Mouse (Mus musculus): ENCODE measurements at regions not wholly inside any gene's neighbourhood (a gene's known extent, or its start where the extent isn't known, plus 50 kb on each side); places are given as distances from the start of the nearest gene placed in this dataset.
A peak's percentile ranks its signal among the peaks of the same experiment; 100 is the strongest.
"Not testable (repeated sequence)": the region's sequence is repeated elsewhere in the genome, so short reads cannot be mapped to it uniquely, and the experiment has no call there.

- no peak for DNase-seq (ENCODE audit: low spot score)
Measured at GRCm38 (mm10) chr9:88221276-88221675, 105.7 kb upstream of the Nt5e start.

- DNase-seq (ENCODE audit: low spot score): peak; percentile 54
Measured at GRCm38 (mm10) chr9:88221850-88222353, 105.1 kb upstream of the Nt5e start.

- no peak for DNase-seq (ENCODE audit: low spot score)
Measured at GRCm38 (mm10) chr9:88237126-88237525, 89.9 kb upstream of the Nt5e start.

GRCm38 (mm10) chr9:88238346-88238745 is 88.7 kb upstream of the Nt5e start:
- no peak for DNase-seq (ENCODE audit: low spot score)

DNA sequence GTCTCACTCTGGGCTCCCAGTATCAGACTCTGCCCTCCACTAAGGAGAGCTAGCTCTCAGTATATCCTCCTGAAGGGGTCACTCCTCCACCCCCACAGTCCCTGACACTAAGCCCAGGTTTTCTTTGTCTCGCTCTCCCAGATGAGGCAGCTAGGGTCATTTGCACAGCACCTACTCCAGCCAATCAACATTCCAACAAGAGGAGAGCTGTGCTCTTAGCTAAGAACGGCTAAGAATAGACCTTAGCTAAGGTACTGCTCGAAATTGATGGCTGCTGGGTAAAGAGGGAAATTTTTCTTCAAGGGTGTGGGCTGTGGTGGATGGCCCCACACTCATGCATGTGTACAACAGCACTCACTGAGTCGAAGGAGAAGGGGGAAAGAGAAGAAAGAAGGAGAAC is 86.3 kb upstream of the Nt5e start:
- no peak for DNase-seq (ENCODE audit: low spot score)

DNA sequence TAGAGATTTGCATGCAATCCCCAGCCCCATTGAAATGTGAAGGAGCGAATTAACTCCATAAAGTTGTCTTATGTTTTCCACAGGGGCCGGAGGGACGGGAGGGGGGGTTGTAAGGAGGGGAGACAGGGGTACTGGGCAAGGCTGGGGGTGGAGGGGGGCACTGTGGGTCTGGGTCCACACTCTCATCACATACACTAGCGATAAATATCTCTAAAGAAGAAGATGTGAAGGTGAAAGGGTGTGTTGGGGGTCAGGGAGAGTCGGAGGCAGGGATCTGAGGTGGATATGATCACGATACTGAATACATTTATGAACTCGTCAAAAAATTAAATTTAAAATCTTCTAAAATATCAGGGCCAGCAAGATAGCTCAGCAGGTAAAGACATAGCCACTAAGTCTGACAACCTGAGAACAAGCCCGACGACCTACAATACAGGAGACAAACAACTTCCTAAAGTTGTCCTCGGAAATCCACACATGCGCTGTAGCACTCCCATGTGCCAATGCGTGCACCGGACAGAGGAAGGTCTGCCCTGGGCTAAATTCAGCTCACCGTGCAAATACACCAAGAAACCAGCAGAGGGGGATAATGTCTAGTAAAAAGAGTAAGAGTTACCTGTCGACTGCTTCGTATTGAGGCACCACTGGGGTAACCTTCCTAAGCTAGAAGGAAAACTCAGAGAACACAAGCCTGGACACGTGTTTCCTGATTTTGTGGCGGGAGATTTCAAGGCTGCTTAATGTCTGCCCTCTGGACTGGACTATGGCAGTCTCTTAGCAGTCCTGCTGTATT is 85.6 kb upstream of the Nt5e start:
- DNase-seq (ENCODE audit: low spot score): peak; percentile 82

DNA sequence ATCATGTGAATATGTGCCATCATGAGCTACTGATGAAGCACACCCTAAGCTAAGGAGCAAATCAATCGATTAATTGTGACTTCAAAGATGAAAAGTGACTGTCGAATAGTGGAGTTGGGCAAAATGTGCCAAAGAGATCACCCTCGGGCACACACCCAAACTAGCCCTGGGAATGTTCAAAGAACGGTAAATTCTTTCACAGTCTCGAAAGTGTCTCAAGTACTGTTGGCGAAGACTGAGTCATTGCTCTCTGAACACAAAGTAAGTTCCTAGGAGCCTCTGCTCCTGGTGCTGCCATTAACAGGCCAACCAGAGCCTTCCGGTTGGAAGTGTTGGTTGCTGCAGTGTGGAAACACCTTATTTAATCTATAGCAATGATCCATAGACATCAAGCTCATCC is 84.5 kb upstream of the Nt5e start:
- DNase-seq (ENCODE audit: low spot score): no peak

GRCm38 (mm10) chr9:88244492-88244891 is 82.5 kb upstream of the Nt5e start:
- no peak for DNase-seq (ENCODE audit: low spot score)

- no peak for DNase-seq (ENCODE audit: low spot score)
Measured at GRCm38 (mm10) chr9:88255948-88256347, 71.0 kb upstream of the Nt5e start.

DNA sequence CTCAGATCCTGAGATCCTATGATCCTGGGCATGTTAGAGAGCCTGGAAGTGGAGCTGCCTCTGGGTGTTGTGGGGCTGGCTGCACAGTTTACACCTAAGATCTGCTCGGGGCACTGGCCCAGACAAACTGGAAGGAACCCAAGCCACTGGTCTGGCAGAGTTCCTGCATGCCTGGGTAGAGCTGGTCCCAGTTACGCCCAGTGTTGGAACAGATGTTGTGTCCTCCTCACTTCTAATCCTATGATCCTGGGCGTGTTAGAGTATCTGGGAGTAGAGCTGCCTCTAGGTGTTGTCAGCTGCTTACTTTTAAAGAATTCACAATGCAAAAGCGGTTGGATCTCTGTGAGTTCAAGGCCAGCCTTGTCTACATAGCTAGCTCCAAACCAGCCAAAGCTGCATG is 67.4 kb upstream of the Nt5e start:
- no peak for DNase-seq (ENCODE audit: low spot score)

GRCm38 (mm10) chr9:88260072-88260635 is 66.8 kb upstream of the Nt5e start:
- DNase-seq (ENCODE audit: low spot score): no peak

DNA sequence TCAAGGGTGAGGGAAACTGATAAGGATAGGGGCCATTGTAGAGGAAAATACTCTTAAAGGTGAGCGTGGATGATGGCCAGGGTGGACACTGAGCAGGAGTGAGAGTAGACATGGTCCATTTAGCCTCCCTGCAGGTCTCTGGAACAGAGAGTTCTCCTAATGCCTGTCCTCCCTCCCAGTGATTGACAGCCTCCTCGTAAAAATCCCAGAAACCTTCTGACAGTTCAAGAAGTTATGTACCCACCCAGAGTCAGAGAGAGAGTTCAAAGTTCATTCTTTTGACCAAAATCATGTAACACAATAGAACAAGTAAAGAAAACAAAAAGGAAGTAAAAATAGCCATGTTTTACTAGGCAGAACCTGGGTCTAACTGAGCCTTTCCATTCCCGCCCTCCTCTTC is 64.5 kb upstream of the Nt5e start:
- no peak for DNase-seq (ENCODE audit: low spot score)

GRCm38 (mm10) chr9:88266346-88266745 is 60.7 kb upstream of the Nt5e start:
- not testable (repeated sequence) for DNase-seq (ENCODE audit: low spot score)

DNA sequence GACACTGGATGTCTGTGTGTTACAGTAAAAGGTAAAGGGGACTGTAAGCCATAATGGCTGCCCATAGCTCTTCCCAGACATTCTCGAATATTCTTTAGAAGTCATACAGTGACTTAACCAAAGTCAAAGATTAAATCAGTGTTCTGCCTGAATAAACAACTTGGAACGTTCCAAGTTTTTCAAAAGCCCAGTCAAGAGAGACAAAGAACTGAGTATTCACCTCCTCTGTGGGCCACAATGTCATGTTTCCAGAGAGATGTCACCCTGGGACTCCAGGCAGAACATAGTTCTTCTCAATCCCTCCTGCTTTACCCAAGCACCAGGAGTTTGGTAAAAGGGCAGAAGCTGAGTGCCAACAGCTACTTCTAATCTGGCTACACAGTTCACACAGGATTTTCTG is 58.2 kb upstream of the Nt5e start:
- DNase-seq (ENCODE audit: low spot score): no peak

DNA sequence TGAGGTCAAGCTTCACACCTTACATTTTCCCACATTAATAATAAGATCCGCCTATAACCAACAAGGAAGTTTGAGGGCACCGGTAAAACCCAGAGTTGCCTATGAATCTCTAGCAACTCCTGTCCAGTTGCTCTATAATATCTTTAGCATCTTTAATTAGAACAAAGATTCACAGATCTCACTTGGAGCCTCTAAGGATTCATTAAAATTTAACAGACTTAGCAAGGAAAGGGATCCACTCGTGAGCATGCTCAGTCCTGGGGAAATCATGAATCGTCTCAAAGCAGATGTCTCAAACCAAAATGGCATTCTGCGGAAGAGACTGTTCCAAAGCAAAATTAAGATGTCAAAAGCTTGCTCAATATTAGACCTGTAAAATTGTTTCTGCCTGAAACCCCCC is 57.8 kb upstream of the Nt5e start:
- no peak for DNase-seq (ENCODE audit: low spot score)

DNA sequence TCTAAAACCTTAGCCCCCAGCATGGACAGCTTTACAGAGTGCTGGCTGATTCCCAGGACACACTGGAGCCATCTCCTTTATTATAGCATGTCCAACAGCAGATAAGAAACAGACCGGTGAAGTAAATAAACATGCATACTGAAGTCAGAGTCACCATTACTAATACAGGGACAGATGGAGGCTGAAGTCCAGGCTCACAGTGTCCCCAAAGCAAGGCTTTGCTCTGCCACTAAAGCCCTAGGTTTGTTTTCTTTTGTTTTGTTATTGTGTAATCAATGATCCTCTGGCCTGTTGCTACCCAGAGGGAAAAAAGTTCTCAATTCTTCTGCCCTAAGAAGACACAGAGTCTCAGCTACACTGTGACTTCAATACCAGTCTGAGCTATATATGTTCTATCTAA is 56.2 kb upstream of the Nt5e start:
- no peak for DNase-seq (ENCODE audit: low spot score)

- no peak for DNase-seq (ENCODE audit: low spot score)
Measured at GRCm38 (mm10) chr9:88273304-88273703, 53.7 kb upstream of the Nt5e start.

GRCm38 (mm10) chr9:88274040-88274439 is 53.0 kb upstream of the Nt5e start:
- peak; percentile 21 for DNase-seq (ENCODE audit: low spot score)

DNA sequence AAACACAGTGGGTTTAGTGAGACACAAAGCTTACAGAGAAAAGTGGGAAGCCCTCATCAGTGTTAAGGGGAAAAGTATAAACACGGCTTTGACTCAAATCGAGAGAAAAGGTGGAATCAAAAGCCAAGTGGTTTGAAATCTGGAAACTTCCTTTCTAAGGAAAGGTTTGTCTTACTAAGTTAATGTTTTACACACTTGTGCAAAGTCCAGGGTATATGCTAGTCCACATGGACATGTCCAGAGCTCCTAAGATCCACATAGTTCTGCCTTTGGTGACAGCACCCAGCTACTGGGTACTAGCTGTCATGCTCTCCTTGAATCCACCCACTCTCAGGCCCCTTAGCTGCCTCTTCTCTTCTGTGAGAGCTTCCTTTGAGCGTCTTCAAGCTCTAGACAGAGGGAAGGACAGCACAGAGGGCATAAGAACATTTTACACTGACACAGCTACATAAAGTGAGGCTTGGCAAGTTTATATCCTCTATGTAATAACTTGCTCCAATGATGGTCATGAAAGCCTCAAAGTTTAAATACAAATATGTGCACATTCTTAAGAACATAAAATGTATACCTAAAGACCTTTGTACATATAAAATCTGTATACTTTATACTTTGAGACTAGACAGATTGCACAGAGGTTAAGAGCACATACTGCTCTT is 52.2 kb upstream of the Nt5e start:
- no peak for DNase-seq (ENCODE audit: low spot score)

- DNase-seq (ENCODE audit: low spot score): no peak
Measured at GRCm38 (mm10) chr9:88276023-88276568, 50.9 kb upstream of the Nt5e start.

DNA sequence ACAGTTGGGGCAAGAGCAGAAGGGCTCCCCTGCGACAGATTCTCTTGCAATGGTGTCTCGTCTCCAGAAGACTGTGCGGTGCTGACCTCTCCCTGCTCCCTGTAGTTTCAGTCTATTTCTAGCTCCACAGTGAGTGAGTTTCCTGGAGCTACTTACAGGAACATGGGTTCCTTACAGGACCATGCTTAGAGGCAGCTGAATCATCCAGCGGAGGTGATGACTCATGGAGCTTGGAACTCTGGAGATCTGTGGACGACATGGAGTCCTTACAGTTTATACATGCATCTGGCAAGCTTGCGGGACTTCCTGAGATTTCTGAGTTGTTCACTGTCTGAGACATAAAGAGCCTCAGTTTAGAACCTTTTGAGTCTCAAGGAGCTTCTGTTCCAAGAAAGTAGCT is 50.0 kb upstream of the Nt5e start:
- no peak for DNase-seq (ENCODE audit: low spot score)
